Comparison of ENCODE assay signal across 10 mouse cellular contexts in genomic region chr3:52271376-52271775, GRCm38 (mm10). TPM values are rescaled to one million over a fixed set of nuclear protein-coding genes. Genes with fewer than 3 reads are reported as not detected.
DNase-seq lines count a peak whose midpoint lies in the region; ATAC-seq and TF ChIP-seq lines count a peak whose summit lies in the region.
"Had no signal": no experiment of that assay in that cellular context is flagged by ENCODE, and none has a peak within 500 bp of the region (broad histone marks: within the 10 kb centered on the region; RNA-seq: fewer than 3 reads in every experiment).

No protein-coding gene starts in this region.

- TF ChIP-seq POLR2A in heart, adult 2 months (IDR thresholded peaks at IDR 0.05; ENCODE audit: insufficient read depth, low read depth, low read length): no peak

- 30% methylated on average over 5 of the region's 5 CpGs for WGBS in heart, adult 2 months
- 61% methylated on average over 5 of the region's 5 CpGs for WGBS in liver, embryonic 15.5 days (ENCODE audit: insufficient replicate concordance)
- 75% methylated on average over 5 of the region's 5 CpGs for WGBS in liver, embryonic 12.5 days (ENCODE audit: insufficient replicate concordance)
- WGBS in embryonic facial prominence, embryonic 15.5 days: 59% methylated on average over 5 of the region's 5 CpGs
- 51% methylated on average over 5 of the region's 5 CpGs for WGBS in limb, embryonic 13.5 days

- no peak for TF ChIP-seq CTCF in heart, adult 2 months (IDR thresholded peaks at IDR 0.05)

- H3K4me2 ChIP-seq in liver, embryonic 15.5 days: peak overlapping the region; percentile 8
- H3K4me2 ChIP-seq in liver, embryonic 12.5 days: no peak overlapping the region
- H3K4me2 ChIP-seq in embryonic facial prominence, embryonic 15.5 days (replicated peaks): no peak overlapping the region; the same call in 1 of the 2 replicates
- peak overlapping the region; percentile 99 for H3K4me2 ChIP-seq in limb, embryonic 13.5 days (replicated peaks)

- no peaks in the 10 kb centered on the region for H3K9me3 ChIP-seq in liver, embryonic 15.5 days (replicated peaks)
- no peaks in the 10 kb centered on the region for H3K9me3 ChIP-seq in liver, embryonic 12.5 days (replicated peaks)
- H3K9me3 ChIP-seq in embryonic facial prominence, embryonic 15.5 days (replicated peaks): no peaks in the 10 kb centered on the region
- no peaks in the 10 kb centered on the region for H3K9me3 ChIP-seq in limb, embryonic 13.5 days

- H3K79me2 ChIP-seq in heart, adult 2 months (replicated peaks; ENCODE audit: control insufficient read depth, insufficient read depth, low read length): peaks cover 9% of the 10 kb centered on the region

- no peak for ATAC-seq in liver, embryonic 15.5 days (ENCODE audit: insufficient read depth)
- ATAC-seq in liver, embryonic 12.5 days: no peak
- no peak for ATAC-seq in embryonic facial prominence, embryonic 15.5 days (ENCODE audit: insufficient number of reproducible peaks, low FRiP score, low TSS enrichment, low read depth)
- no peak for ATAC-seq in limb, embryonic 13.5 days (ENCODE audit: low FRiP score, low read depth)
- no peak for ATAC-seq in frontal cortex, adult (ENCODE audit: low TSS enrichment)

- peaks cover 27% of the 10 kb centered on the region for H3K36me3 ChIP-seq in heart, adult 2 months (ENCODE audit: control insufficient read depth, insufficient read depth, low read length)
- H3K36me3 ChIP-seq in liver, embryonic 15.5 days (replicated peaks): no peaks in the 10 kb centered on the region
- no peaks in the 10 kb centered on the region for H3K36me3 ChIP-seq in liver, embryonic 12.5 days
- no peaks in the 10 kb centered on the region for H3K36me3 ChIP-seq in embryonic facial prominence, embryonic 15.5 days
- no peaks in the 10 kb centered on the region for H3K36me3 ChIP-seq in limb, embryonic 13.5 days

- no peaks in the 10 kb centered on the region for H3K27me3 ChIP-seq in heart, adult 2 months (ENCODE audit: control insufficient read depth, insufficient read depth, low read length)
- H3K27me3 ChIP-seq in liver, embryonic 15.5 days: peaks cover 60% of the 10 kb centered on the region
- peaks cover 28% of the 10 kb centered on the region for H3K27me3 ChIP-seq in liver, embryonic 12.5 days (replicated peaks)
- H3K27me3 ChIP-seq in embryonic facial prominence, embryonic 15.5 days: peaks cover 6% of the 10 kb centered on the region
- H3K27me3 ChIP-seq in limb, embryonic 13.5 days: peaks cover 5% of the 10 kb centered on the region

- no peak for TF ChIP-seq EP300 in heart, adult 2 months (IDR thresholded peaks at IDR 0.05; ENCODE audit: insufficient read depth, low read depth, low read length)

- H3K4me3 ChIP-seq in heart, adult 2 months: peak overlapping the region; percentile 93; the same call in 1 of the 2 replicates
- no peak overlapping the region for H3K4me3 ChIP-seq in liver, embryonic 15.5 days (replicated peaks)
- H3K4me3 ChIP-seq in liver, embryonic 12.5 days: no peak overlapping the region
- peak overlapping the region; percentile 86 for H3K4me3 ChIP-seq in embryonic facial prominence, embryonic 15.5 days (replicated peaks)
- H3K4me3 ChIP-seq in limb, embryonic 13.5 days: 0 out of 2 replicates have a peak overlapping the region, but pooled peaks have one; percentile 0

- intact Hi-C loops in heart, adult 2 months (cut with DNase I): loop anchor here (10.0 kb wide), 1 partner anchor 1193 kb away; the partner anchor contains the start of genes Nhlrc3 and Proser1

- peaks cover 22% of the 10 kb centered on the region for H3K4me1 ChIP-seq in heart, adult 2 months (ENCODE audit: control insufficient read depth, insufficient read depth, low read length)
- H3K4me1 ChIP-seq in liver, embryonic 15.5 days (replicated peaks): peaks cover 36% of the 10 kb centered on the region
- H3K4me1 ChIP-seq in liver, embryonic 12.5 days: peaks cover 36% of the 10 kb centered on the region
- H3K4me1 ChIP-seq in embryonic facial prominence, embryonic 15.5 days: peaks cover 25% of the 10 kb centered on the region
- peaks cover 32% of the 10 kb centered on the region for H3K4me1 ChIP-seq in limb, embryonic 13.5 days

- no peak for DNase-seq in heart, adult 2 months
- no peak for DNase-seq in heart, adult 8-10 months (ENCODE audit: low spot score)
- no peak for DNase-seq in ovary, postnatal 10 days (ENCODE audit: low spot score)
- DNase-seq: cerebellum, adult 11 months; right cerebral cortex, adult 18-20 months had no signal

- 0 out of 2 replicates have a peak overlapping the region, but pooled peaks have one; percentile 27 for H3K9ac ChIP-seq in heart, adult 2 months (ENCODE audit: low read depth, low read length)
- H3K9ac ChIP-seq in liver, embryonic 15.5 days: no peak overlapping the region
- no peak overlapping the region for H3K9ac ChIP-seq in liver, embryonic 12.5 days
- no peak overlapping the region for H3K9ac ChIP-seq in embryonic facial prominence, embryonic 15.5 days
- no peak overlapping the region for H3K9ac ChIP-seq in limb, embryonic 13.5 days

- H3K27ac ChIP-seq in heart, adult 2 months: peak overlapping the region; percentile 20
- no peak overlapping the region for H3K27ac ChIP-seq in liver, embryonic 15.5 days (replicated peaks)
- no peak overlapping the region for H3K27ac ChIP-seq in liver, embryonic 12.5 days
- H3K27ac ChIP-seq in embryonic facial prominence, embryonic 15.5 days (replicated peaks): no peak overlapping the region
- no peak overlapping the region for H3K27ac ChIP-seq in limb, embryonic 13.5 days

RNA-seq across cellular contexts. Expression of gene Foxo1, which starts 3.2 kb away (rescaled TPM):
- total RNA-seq in heart, adult 2 months (2021): 10 to 100 TPM; 12.2 to 12.9 TPM
- polyA plus RNA-seq in heart, adult 2 months (2012; rRNA removed): 7.7 and 10.7 TPM in 2 replicates
- total RNA-seq in heart, adult 8-10 months (2022): 10 to 100 TPM in 3 of 4 experiments, 1 to 10 TPM in 1; 9.4 to 11.7 (median 10.8) TPM
- 1.7 and 2.3 TPM in 2 replicates for polyA plus RNA-seq in liver, embryonic 15.5 days (2015; fragmentation: Nextera tagmentation; extraction: Ambion mirVana)
- polyA plus RNA-seq in liver, embryonic 12.5 days (2016; fragmentation: Nextera tagmentation; extraction: Ambion mirVana): 2.5 and 2.6 TPM in 2 replicates
- polyA plus RNA-seq in embryonic facial prominence, embryonic 15.5 days (2015; fragmentation: Nextera tagmentation; extraction: Ambion mirVana): 8.2 and 8.9 TPM in 2 replicates
- 5.2 and 5.5 TPM in 2 replicates for polyA plus RNA-seq in limb, embryonic 13.5 days (2015; fragmentation: Nextera tagmentation; extraction: Ambion mirVana)

Comparison
In these comparisons a context has a peak if more than half of its experiments do, and no peak if none do; other contexts are left out.
1. H3K4me2 ChIP-seq: peak in liver, embryonic 15.5 days (single experiment) and limb, embryonic 13.5 days (single experiment); none in liver, embryonic 12.5 days (single experiment) and embryonic facial prominence, embryonic 15.5 days (single experiment).
2. H3K4me3 ChIP-seq: peak in heart, adult 2 months (single experiment), embryonic facial prominence, embryonic 15.5 days (single experiment) and limb, embryonic 13.5 days (single experiment); none in liver, embryonic 15.5 days (single experiment) and liver, embryonic 12.5 days (single experiment).